Mouse (Mus musculus): ENCODE measurements around the gene Hspb1.

DNA sequence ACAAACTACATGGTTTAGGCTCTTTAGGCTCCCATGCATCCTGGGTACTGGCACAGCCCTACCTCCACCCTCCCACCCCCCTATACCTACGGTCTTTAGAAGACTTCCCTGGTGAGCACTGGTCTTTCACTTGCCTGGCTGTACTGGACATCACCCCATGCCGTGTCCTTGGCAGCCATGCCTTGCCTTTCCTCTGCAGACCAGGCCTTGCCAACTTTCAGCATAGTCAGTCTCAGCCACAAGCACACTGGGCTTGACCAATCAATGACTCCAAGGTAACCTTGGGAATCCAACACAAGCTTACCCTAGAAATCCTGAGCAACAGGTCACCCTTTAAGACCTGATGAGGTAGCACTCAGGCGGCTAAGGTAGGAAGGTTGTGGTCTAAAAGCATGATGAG is 28.9 kb downstream of the Hspb1 start:
- no peak for TF ChIP-seq EP300 (IDR thresholded peaks at IDR 0.05; ENCODE audit: low read depth)
- no peak for TF ChIP-seq CTCF (IDR thresholded peaks at IDR 0.05; ENCODE audit: low read depth)

Data from liver, embryonic 14.5 days (tissue).